Mouse (Mus musculus) retina, embryonic 14.5 days (tissue): Measurements from ENCODE around the gene Cmc2.

Source experiments
- DNase-seq: peaks from one replicate; pipeline ENCODE4 v3.0.0-alpha.2; 2015; ENCODE audit warnings: low spot score

The Cmc2 gene

DNA sequence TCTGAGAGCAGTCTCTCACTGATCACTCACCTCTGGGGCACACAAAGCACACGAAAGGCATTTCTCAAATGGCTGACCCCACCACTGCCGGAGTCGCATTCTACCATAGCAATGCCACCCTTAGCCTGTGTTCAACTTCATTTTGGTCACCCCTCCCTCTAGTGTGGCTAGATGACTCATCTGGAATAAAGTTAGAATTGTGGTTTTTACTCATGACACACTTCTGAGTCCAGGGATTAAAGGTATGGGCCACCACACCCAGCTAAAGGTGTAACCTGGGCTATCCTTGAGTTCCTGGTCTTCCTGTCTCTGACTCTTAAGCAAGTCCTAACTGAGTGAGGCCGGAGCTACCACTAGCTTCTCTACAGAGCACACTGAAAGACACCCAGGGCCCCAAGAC lies 15.4 kb downstream of the Cmc2 start:
- DNase-seq, result no peak

GRCm38 (mm10) chr8:116905252-116905651 lies 16.0 kb downstream of the Cmc2 start:
- no peak for DNase-seq

DNA sequence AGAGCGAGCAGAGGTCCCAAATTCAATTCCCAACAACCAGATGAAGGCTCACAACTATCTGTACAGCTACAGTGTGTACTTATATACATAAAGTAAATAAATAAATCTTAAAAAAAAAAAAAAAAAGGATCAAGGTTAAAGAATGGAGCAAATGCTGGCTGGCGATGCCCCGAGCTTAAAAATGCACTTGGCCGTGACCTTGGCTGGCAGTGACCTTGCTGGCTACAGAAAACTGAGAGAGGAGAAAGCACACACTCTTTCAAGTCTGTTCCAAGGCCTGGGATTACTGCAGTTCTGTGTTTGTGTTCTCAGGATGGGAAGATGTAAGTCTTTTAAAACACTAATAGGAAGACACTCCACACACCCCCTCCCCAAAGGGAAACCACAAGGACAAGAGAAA lies 16.5 kb downstream of the Cmc2 start:
- DNase-seq, result no peak

DNA sequence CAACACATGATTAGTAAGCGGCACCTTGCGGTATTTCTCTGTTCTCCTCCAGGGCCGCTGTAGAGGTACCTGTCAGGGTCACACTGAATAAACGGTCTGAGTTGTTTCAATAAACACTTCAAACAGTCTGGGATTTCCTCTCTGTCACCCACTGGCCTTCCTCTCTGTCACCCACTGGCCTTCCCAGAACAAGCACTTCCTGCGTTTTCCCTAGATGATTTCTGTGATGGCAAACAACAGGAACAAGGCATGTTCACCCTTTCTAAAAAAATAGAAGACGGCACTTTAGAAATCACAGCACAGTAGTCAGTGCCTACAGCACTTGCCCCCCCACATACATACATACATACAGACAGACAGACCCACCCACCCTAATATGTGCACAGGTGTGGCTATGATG lies 25.7 kb downstream of the Cmc2 start:
- DNase-seq, result no peak

GRCm38 (mm10) chr8:116893938-116894337 lies 27.3 kb downstream of the Cmc2 start:
- DNase-seq, result no peak

GRCm38 (mm10) chr8:116892636-116893035 lies 28.6 kb downstream of the Cmc2 start:
- DNase-seq, result no peak

DNA sequence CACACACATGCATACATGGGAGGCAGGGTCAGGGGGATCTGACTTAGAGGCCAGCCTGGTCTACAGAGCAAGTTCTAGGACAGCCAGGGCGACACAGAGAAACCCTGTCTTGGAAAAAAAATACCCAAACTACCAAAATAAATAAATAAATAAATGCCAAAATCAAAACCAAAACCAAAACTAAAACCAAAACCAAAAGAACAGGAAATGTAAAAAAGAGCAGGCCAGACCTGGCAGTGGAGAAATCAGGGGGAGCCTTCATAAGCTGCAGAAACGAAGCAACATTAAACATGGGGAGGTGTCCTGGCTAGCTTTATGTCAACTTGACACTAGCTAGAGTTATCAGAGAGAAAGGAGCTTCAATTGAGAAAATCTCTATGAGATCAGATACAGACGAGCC lies 29.1 kb downstream of the Cmc2 start:
- DNase-seq, result no peak

DNA sequence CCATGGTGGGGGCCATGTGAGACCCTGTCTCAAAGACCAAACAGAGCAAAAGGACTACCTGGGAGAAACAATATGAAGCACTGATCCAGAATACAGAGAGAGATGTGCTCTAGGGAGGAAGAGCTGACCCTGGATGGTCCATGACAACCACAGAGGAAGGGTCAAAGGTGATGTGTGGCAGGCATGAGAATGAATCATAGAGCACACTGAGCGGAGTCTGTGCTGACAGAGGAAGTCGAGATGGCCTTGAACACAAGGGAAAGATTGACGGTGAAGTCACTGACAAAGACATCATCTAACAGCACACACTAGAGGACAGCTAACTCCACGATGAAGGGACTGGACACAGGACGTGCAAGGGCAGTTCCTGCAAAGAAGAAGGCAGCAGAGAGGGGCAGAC lies 29.8 kb downstream of the Cmc2 start:
- no peak for DNase-seq

DNA sequence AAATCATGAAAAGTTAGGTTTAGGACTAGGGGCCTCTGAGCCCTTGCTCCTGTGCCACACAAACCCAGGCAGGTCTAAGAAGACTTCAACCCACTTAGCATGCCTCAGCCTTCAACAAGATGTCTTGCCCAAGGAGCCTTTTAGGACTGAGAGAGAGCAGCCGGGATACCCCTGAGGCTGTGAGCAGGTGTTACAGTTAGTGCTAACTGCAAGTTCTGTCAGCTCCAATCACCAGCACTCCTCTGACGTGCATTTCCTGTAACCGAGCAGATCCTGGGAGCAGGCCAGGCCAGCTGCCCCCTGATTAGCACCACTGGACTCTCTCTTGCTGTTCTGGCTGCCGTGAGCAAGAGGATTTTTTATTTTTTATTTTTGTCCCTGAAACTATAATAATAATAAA lies 33.4 kb downstream of the Cmc2 start:
- DNase-seq, result peak; percentile 50

- no peak for DNase-seq
Observed at GRCm38 (mm10) chr8:116881396-116881795, 39.9 kb downstream of the Cmc2 start.

DNA sequence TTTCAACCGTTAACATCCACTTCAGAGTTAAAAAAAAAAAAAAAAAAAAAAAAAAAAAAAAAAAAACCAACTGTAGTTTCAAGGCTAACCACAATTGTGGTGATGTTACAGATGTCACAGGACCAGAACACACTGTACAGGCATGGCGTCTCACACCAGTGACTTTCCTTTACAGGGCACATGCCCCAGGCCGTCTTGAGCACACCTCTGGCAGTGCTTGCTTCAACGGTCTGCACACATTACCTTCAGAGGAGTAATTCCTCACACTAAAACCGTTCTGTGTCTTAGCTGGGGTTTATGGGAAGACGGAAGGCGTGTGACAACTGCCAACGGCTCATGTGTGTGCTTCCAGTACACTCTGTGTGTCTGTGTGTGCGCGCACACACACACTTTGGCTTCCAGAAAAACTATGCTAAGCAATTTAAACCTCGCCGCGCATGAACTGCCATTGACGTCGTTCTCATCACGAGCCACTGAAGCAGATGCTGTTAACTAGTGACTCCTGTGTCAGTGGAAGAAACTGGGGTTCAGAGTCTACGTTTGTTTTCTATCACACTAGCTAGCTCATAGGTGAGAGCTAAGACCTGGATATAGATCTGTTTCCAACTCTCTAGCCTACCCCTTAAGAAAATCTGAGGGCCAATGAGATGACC lies 45.3 kb downstream of the Cmc2 start:
- no peak for DNase-seq

DNA sequence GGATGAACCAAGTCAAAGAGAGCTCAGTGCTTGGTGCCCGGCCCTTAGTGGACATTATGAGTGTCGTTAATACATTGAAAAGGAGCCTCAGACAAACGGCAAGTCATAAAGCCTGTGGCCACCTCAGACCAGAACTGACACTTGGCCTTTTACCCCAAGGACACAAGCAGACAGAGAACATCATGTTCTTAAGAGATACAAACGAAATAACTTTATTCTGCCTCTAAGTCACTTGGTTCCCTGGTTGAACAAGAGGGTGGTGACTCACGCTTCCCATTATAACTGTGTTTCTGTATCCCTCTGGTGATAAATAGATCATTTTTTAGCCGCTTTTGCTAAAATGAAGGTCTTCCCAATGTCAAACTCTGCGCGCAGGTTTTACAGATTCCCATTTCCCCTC lies 47.3 kb downstream of the Cmc2 start:
- no peak for DNase-seq

DNA sequence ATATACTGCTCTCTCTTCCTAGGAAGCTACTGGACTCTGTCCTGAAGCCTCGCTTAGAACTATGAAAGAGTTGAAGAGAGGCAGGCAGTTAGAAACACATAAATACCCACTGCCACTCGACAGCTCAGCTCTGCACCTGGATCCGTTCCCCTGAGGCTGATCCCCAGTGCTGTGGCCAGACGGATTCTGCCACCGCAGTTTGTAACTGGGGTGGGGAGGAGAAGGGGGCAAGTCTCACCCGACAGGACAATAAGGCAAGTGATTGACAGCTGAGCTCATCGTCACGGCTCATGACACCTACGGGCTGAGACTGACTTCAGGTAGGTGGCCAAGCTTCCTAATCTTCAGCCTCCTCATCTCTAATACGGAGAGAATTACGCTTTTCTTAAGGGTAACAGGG lies 47.7 kb downstream of the Cmc2 start:
- DNase-seq, result no peak

GRCm38 (mm10) chr8:116872761-116873342 lies 48.4 kb downstream of the Cmc2 start:
- peak; percentile 42 for DNase-seq

GRCm38 (mm10) chr8:116868699-116869098 lies 52.6 kb downstream of the Cmc2 start:
- peak; percentile 41 for DNase-seq

GRCm38 (mm10) chr8:116867321-116867720 lies 53.9 kb downstream of the Cmc2 start:
- DNase-seq, result no peak

GRCm38 (mm10) chr8:116866118-116866903 lies 54.9 kb downstream of the Cmc2 start:
- peak; percentile 53 for DNase-seq

DNA sequence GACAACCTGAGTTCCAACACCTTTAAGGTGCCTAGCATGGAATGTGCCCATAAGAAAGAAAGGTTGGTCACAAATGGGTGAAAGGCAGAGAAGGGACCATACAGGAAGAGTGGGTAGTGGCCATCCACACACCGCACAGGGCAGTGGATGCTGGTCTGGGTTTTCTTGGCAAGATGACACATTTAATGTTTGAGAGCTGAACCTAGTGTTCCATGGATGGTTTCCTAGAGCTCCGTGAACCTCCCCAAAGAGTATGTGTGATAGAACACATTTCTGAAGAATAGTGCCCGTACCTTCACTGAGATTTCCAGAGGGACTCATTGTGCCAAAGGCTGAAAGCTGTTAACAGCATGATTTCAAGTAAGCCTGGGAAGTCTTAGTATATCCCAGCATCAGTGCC lies 56.7 kb downstream of the Cmc2 start:
- DNase-seq, result no peak

DNA sequence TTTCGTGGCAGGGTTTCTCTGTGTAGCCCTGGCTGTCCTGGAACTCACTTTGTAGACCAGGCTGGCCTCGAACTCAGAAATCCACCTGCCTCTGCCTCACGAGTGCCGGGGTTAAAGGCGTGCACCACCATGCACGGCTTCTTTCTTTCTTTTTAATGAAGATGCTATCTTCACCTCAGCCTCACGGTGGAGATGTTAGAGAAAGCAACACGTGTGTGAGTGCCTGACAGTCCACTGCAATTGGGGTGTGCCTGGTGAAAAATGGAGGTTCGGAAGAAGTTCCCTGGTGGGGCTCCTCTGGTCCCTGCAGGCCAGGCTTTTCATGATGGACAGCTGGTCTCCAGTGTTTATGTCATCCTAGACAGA lies 57.2 kb downstream of the Cmc2 start:
- no peak for DNase-seq

- DNase-seq, result peak; percentile 74
Observed at GRCm38 (mm10) chr8:116863357-116864021, 57.8 kb downstream of the Cmc2 start.

DNA sequence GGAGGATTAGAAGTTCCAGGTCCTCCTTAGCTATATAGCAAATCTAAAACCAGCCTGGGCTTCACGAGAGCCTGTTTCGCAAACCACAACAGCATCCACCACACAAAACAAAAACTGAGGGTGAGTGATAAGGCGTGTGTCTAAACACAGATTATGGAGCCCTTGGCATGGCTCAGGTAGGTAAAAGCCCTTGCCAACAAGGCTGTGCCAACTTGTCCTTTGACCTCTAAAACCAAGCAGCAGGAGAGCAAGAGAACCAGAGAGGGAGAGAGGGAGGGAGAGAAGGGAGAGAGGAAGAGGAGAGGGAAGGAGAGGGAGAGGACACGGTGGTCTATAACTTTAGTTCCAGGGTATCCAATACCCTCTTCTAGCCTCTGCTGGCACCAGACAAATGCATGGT lies 59.1 kb downstream of the Cmc2 start:
- DNase-seq, result no peak

DNA sequence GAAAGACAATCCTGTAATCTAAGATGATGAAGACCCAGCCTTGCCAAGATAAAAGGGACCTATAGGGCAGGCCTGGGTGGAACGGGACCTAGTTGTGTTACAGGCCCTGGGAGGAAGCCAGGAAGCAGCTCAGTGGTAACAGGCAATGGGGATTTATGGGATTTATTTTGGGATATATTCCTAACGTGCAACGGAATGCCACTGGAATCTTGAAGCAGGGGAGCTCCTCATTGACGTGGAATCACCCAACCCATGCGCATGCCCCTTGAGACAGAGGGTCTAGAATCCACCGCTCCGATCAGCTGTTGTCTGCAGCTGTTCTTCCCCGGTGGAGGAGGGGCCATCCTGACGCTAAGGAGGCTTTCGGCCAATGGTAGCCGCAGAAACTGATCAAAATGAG lies 69.2 kb downstream of the Cmc2 start:
- DNase-seq, result no peak

DNA sequence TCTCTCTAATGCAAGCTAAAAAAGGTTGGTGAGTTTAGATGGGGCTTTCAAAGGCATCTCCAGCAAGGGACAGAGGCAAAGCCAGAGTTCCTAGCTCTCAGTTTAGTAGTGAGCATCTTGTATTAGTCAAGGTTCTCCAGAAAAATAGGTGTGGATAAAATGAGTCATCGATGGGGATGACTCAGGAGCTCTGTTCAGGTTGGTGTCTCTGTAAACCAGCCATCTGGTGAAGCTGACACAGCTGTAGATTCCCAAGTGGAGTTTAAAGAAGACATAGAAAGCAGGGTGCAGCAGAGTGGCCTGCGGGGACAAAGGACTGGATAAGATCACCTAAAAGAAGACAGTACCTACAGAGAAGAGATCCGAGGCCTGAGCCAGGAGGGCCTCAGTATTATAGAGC lies 73.2 kb downstream of the Cmc2 start:
- no peak for DNase-seq
